Mouse (Mus musculus): ENCODE measurements at regions not wholly inside any gene's neighbourhood (a gene's known extent, or its start where the extent isn't known, plus 50 kb on each side); places are given as distances from the start of the nearest gene placed in this dataset.

GRCm38 (mm10) chr4:46257061-46257795, 61.1 kb upstream of the Xpa start:
- DNase-seq: peak in 1 of 2 experiments; percentile 11

GRCm38 (mm10) chr4:46258774-46259173, 62.7 kb upstream of the Xpa start:
- DNase-seq: no peak

- no peak for DNase-seq
Measured at GRCm38 (mm10) chr4:46268564-46269247, 72.6 kb upstream of the Xpa start.

GRCm38 (mm10) chr4:46271066-46271465, 72.3 kb upstream of the Foxe1 start:
- no peak for DNase-seq

- DNase-seq: peak; percentile 6 to 16
Measured at GRCm38 (mm10) chr4:46275773-46276172, 67.6 kb upstream of the Foxe1 start.

GRCm38 (mm10) chr4:46276851-46277581, 66.4 kb upstream of the Foxe1 start:
- peak in 1 of 2 experiments; percentile 12 for DNase-seq

GRCm38 (mm10) chr4:46286955-46287354, 56.5 kb upstream of the Foxe1 start:
- no peak for DNase-seq

- no peak for DNase-seq
Measured at GRCm38 (mm10) chr4:46291620-46292254, 51.7 kb upstream of the Foxe1 start.
